10 mouse cellular contexts compared by ENCODE assay signal in the genomic region with DNA sequence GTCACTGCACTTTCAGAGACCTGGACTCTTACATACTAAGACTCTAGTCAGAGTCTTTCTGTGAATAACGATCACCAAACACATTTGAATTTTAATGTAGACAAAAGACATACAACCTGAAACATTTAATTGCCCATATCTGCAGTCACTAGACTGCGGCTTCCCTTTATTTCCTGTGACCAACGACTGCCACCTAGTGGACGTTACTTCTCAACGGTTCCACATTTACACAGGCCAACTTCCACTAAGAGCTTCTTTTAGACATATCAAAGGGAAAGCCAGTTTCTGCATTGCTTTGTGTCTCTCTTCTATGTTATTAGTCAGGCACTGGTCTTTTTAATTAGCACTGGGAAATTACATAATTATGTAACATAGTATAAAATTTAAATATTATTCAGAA. TPM values are rescaled to one million over a fixed set of nuclear protein-coding genes. Genes with fewer than 3 reads are reported as not detected.
DNase-seq lines count a peak whose midpoint lies in the region; ATAC-seq and TF ChIP-seq lines count a peak whose summit lies in the region.
"Had no signal": no experiment of that assay in that cellular context is flagged by ENCODE, and none has a peak within 500 bp of the region (broad histone marks: within the 10 kb centered on the region; RNA-seq: fewer than 3 reads in every experiment).

No protein-coding gene starts in this region.

- no peak overlapping the region for H3K4me2 ChIP-seq in forebrain, embryonic 15.5 days (replicated peaks)
- no peak overlapping the region for H3K4me2 ChIP-seq in midbrain, postnatal 0 days (ENCODE audit: low read depth, low read length, poor library complexity, severe bottlenecking)

- WGBS in forebrain, embryonic 15.5 days = 5% methylated on average over 5 of the region's 5 CpGs
- 4% methylated on average over 5 of the region's 5 CpGs for WGBS in kidney, adult 2 months
- WGBS in midbrain, postnatal 0 days = 5% methylated on average over 5 of the region's 5 CpGs

- peak; percentile 78 for ATAC-seq in forebrain, embryonic 15.5 days (replicated peaks)
- no peak for ATAC-seq in midbrain, postnatal 0 days (ENCODE audit: low FRiP score)

- no peak overlapping the region for H3K27ac ChIP-seq in forebrain, embryonic 15.5 days (replicated peaks)
- H3K27ac ChIP-seq in kidney, adult 2 months (ENCODE audit: insufficient read depth, low read depth, low read length) = no peak overlapping the region
- no peak overlapping the region for H3K27ac ChIP-seq in midbrain, postnatal 0 days (ENCODE audit: low read depth, low read length)

- H3K9ac ChIP-seq in forebrain, embryonic 15.5 days (replicated peaks) = no peak overlapping the region
- H3K9ac ChIP-seq in midbrain, postnatal 0 days (replicated peaks; ENCODE audit: low read length, poor library complexity, severe bottlenecking) = no peak overlapping the region

- no peaks in the 10 kb centered on the region for H3K27me3 ChIP-seq in forebrain, embryonic 15.5 days
- H3K27me3 ChIP-seq in kidney, adult 2 months (replicated peaks; ENCODE audit: control insufficient read depth, insufficient read depth, low read length) = no peaks in the 10 kb centered on the region; the same call in 1 of the 2 replicates
- no peaks in the 10 kb centered on the region for H3K27me3 ChIP-seq in midbrain, postnatal 0 days (ENCODE audit: insufficient read depth, low read length)

- no peak for TF ChIP-seq POLR2A in kidney, adult 2 months (IDR thresholded peaks at IDR 0.05; ENCODE audit: low read depth, low read length)

- peaks cover 5% of the 10 kb centered on the region for H3K4me1 ChIP-seq in forebrain, embryonic 15.5 days
- peaks cover 2% of the 10 kb centered on the region; the same call in 1 of the 2 replicates for H3K4me1 ChIP-seq in kidney, adult 2 months (ENCODE audit: control insufficient read depth, insufficient read depth, low read length)
- H3K4me1 ChIP-seq in midbrain, postnatal 0 days (ENCODE audit: insufficient read depth, low read length) = no peaks in the 10 kb centered on the region

- H3K36me3 ChIP-seq in forebrain, embryonic 15.5 days = no peaks in the 10 kb centered on the region; the same call in 1 of the 2 replicates
- H3K36me3 ChIP-seq in kidney, adult 2 months (ENCODE audit: control insufficient read depth, insufficient read depth, low read length) = no peaks in the 10 kb centered on the region
- peaks cover 5% of the 10 kb centered on the region; the same call in 1 of the 2 replicates for H3K36me3 ChIP-seq in midbrain, postnatal 0 days (ENCODE audit: insufficient read depth, low read length)

- peak; percentile 62 for TF ChIP-seq CTCF in kidney, adult 2 months (conservative IDR thresholded peaks at IDR 0.05; ENCODE audit: insufficient read depth, insufficient read length, low read depth, low read length)
- TF ChIP-seq CTCF in midbrain, postnatal 0 days (IDR thresholded peaks at IDR 0.05) = peak; percentile 94

- H3K4me3 ChIP-seq in forebrain, embryonic 15.5 days = no peak overlapping the region
- H3K4me3 ChIP-seq in kidney, adult 2 months (ENCODE audit: insufficient read depth, low read depth, low read length) = no peak overlapping the region
- H3K4me3 ChIP-seq in midbrain, postnatal 0 days (ENCODE audit: low read depth, low read length) = no peak overlapping the region
- H3K4me3 ChIP-seq: erythroblast, embryonic 14.5 days; myocyte had no signal

- no peaks in the 10 kb centered on the region for H3K9me3 ChIP-seq in forebrain, embryonic 15.5 days
- no peaks in the 10 kb centered on the region for H3K9me3 ChIP-seq in midbrain, postnatal 0 days (ENCODE audit: low read length)

- peak; percentile 58 for DNase-seq in testis, postnatal 10 days (ENCODE audit: low spot score)
- DNase-seq in testis, postnatal 14 days (ENCODE audit: low spot score) = no peak
- peak; percentile 84 for DNase-seq in c-Kit-positive CD71-negative TER-119-negative erythroid progenitor cells, embryonic 14.5 days (ENCODE audit: low read depth)
- DNase-seq in kidney, adult 2 months = peak; percentile 68
- DNase-seq in liver = peak; percentile 68
- peak; percentile 88 for DNase-seq in midbrain, postnatal 0 days (ENCODE audit: low spot score)
- DNase-seq in thymus, postnatal 10 days (ENCODE audit: low spot score in 2 of 2) = peak; percentile 11 to 60

RNA-seq across cellular contexts. Expression of a gene that starts 20.2 kb away (rescaled TPM):
- polyA plus RNA-seq in forebrain, embryonic 15.5 days (2015; fragmentation: Nextera tagmentation; extraction: Ambion mirVana) = 0.24 and 0.36 TPM in 2 replicates
- 0.56 and 0.57 TPM in 2 replicates for polyA plus RNA-seq in kidney, adult 2 months (2012; rRNA removed)
- total RNA-seq in midbrain, postnatal 0 days (2014; rRNA removed) = 0.44 and 2.0 TPM in 2 replicates
- 0.29 and 0.49 TPM in 2 replicates for polyA plus RNA-seq in midbrain, postnatal 0 days (2015; fragmentation: Nextera tagmentation; extraction: Ambion mirVana)
- polyA plus RNA-seq: erythroblast, embryonic 14.5 days; myocyte had no signal
